Mouse (Mus musculus) heart, postnatal 0 days (tissue): ENCODE measurements around the gene Foxred2. TPM values are rescaled to one million over a fixed set of nuclear protein-coding genes. Genes with fewer than 3 reads are reported as not detected.
A peak's percentile ranks its signal among the peaks of the same experiment; 100 is the strongest.

Experiments
- ATAC-seq: fragments of 200-750 bp; cut with Nextera tagmentation; 2 replicates; pipeline ENCODE4 v1.8.0; 2017; ENCODE audit warnings: low read depth, moderate number of reproducible peaks, moderate library complexity; ENCODE audit not compliant: insufficient read depth
- DNase-seq: peaks from one replicate; pipeline ENCODE4 v3.0.0-alpha.2; 2016; ENCODE audit warnings: low spot score
- H3K27ac ChIP-seq: fragments of 300-500 bp; sonication (generic); 2 replicates; pipeline ENCODE4 v1.5.1; 2014; ENCODE audit warnings: low read depth, mild to moderate bottlenecking
- H3K27me3 ChIP-seq: fragments of 300-500 bp; sonication (generic); 2 replicates; pipeline ENCODE4 v1.6.1; 2014; ENCODE audit warnings: low read length, mixed read lengths; ENCODE audit not compliant: control insufficient read depth, insufficient read depth
- H3K36me3 ChIP-seq: fragments of 300-500 bp; sonication (generic); replicated peaks from 2 replicates; pipeline ENCODE4 v1.6.1; 2014; ENCODE audit warnings: low read length, mixed read lengths; ENCODE audit not compliant: control insufficient read depth, insufficient read depth
- H3K4me1 ChIP-seq: fragments of 300-500 bp; sonication (generic); 2 replicates; pipeline ENCODE4 v1.6.1; 2014; ENCODE audit warnings: antibody characterized with exemption; ENCODE audit not compliant: control insufficient read depth, insufficient read depth
- H3K4me2 ChIP-seq: fragments of 300-500 bp; sonication (generic); 2 replicates; pipeline ENCODE4 v1.6.1; 2014; ENCODE audit warnings: low read depth, mild to moderate bottlenecking, low read length, moderate library complexity
- H3K4me3 ChIP-seq: fragments of 300-500 bp; sonication (generic); 2 replicates; pipeline ENCODE4 v1.5.1; 2014; ENCODE audit warnings: low read depth, low read length
- H3K9ac ChIP-seq: fragments of 300-500 bp; sonication (generic); replicated peaks from 2 replicates; pipeline ENCODE4 v1.6.1; 2014; ENCODE audit warnings: low read depth, low read length, mixed read lengths
- H3K9me3 ChIP-seq: fragments of 300-500 bp; sonication (generic); replicated peaks from 2 replicates; pipeline ENCODE4 v1.6.1; 2016; ENCODE audit warnings: low read length; ENCODE audit not compliant: control insufficient read depth
- CTCF ChIP-seq: IDR thresholded peaks from 2 replicates; pipeline ENCODE4 v1.5.1; 2016; ENCODE audit warnings: antibody characterized with exemption, control low read depth, low read depth
- EP300 ChIP-seq: IDR thresholded peaks from 2 replicates; pipeline ENCODE4 v1.6.1; 2016; ENCODE audit warnings: antibody characterized with exemption, low read depth
- WGBS: fragments of 180-500 bp; shearing (Covaris S2); extraction: QIAGEN DNeasy Blood & Tissue Kit; methylation state at CpG from one replicate; pipeline ENCODE4 v1.1.7; 2014; 5-methylcytosine and 5-hydroxymethylcytosine counted together
- polyA plus RNA-seq: library from polyadenylated mRNA; unstranded; fragments of >200 nt; fragmentation: Nextera tagmentation; extraction: Ambion mirVana; gene quantifications from 2 replicates; pipeline ENCODE4 v1.2.1, GENCODE M21; 2015
- total RNA-seq: library from RNA; depleted of rRNA; stranded (reverse); fragments of >200 nt; gene quantifications from 2 replicates; pipeline ENCODE4 v1.2.3, GENCODE M21; 2014; ENCODE audit warnings: low replicate concordance

Gene Foxred2
- total and polyA plus RNA-seq, 2 experiments from 2014 or later = 0.16 to 1.0 TPM

DNA sequence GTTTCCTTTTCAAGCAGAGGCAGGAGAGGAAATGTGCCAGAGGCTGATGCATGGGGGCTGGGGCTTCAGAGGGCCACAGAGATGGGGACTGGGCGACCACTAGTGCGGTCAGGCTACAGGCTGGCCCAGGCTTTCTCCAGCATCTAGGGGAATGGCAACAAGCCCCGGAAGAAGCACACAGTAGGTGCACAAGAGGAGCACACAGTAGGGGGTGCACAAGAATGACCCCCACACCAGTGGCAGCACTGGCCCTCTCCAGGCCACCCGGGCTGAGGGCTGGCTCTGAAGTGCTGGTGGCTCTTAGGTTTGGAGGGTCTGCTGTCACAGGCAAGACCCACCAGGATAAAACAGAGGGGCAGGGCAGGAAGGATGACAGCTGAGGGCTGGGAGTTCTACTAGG lies 41.2 kb downstream of the Foxred2 start:
- no peaks in the 10 kb centered on the region for H3K9me3 ChIP-seq
- peaks cover 9% of the 10 kb centered on the region for H3K4me1 ChIP-seq
- no peak overlapping the region for H3K27ac ChIP-seq
- no peaks in the 10 kb centered on the region for H3K27me3 ChIP-seq
- TF ChIP-seq CTCF (no peak), EP300 (no peak)
- no peak overlapping the region for H3K4me2 ChIP-seq
- peaks cover 53% of the 10 kb centered on the region for H3K36me3 ChIP-seq
- WGBS = 99% methylated on average over 4 of the region's 4 CpGs
- ATAC-seq (no peak), DNase-seq (no peak)
- H3K4me3 ChIP-seq = no peak overlapping the region
- H3K9ac ChIP-seq = no peak overlapping the region

- Histone ChIP-seq H3K9ac (no peak overlapping the region), H3K36me3 (peaks cover 49% of the 10 kb centered on the region), H3K4me3 (no peak overlapping the region), H3K9me3 (no peaks in the 10 kb centered on the region), H3K27ac (no peak overlapping the region), H3K4me1 (peaks cover 9% of the 10 kb centered on the region), H3K27me3 (no peaks in the 10 kb centered on the region), H3K4me2 (no peak overlapping the region)
- WGBS = 89% methylated on average over 3 of the region's 3 CpGs
- ATAC-seq (no peak), DNase-seq (no peak)
- no peak for TF ChIP-seq CTCF
- no peak for TF ChIP-seq EP300
Observed at GRCm38 (mm10) chr15:77914507-77914906, 42.0 kb downstream of the Foxred2 start.

DNA sequence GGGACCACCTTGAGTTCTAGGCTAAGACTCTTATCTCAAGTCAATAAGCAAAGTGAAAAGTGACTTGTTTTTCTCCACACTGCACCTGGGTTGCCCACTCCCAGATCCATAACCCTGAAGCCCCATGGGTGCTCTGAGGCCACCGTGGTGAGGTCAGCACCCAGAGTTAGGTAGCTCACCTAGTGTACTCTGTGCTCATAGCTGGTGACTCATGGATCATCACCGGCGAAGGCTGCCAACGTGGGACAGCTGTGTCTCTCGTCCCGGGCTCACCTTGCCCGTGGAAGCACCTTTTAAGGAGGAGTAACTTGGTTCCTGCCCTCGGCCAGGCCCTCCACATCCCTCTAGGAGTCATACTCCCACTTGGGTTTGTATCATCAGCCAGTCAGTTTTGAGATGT lies 43.5 kb downstream of the Foxred2 start:
- no peak overlapping the region for H3K4me2 ChIP-seq
- H3K27me3 ChIP-seq = no peaks in the 10 kb centered on the region
- no peak for TF ChIP-seq EP300
- TF ChIP-seq CTCF = no peak
- peaks cover 9% of the 10 kb centered on the region for H3K4me1 ChIP-seq
- no peaks in the 10 kb centered on the region for H3K9me3 ChIP-seq
- 65% methylated on average over 8 of the region's 8 CpGs for WGBS
- ATAC-seq = no peak
- H3K4me3 ChIP-seq = no peak overlapping the region
- no peak for DNase-seq
- peaks cover 35% of the 10 kb centered on the region for H3K36me3 ChIP-seq
- peak overlapping the region; percentile 65; the same call in 1 of the 2 replicates for H3K27ac ChIP-seq
- no peak overlapping the region; the same call in 1 of the 2 replicates for H3K9ac ChIP-seq

DNA sequence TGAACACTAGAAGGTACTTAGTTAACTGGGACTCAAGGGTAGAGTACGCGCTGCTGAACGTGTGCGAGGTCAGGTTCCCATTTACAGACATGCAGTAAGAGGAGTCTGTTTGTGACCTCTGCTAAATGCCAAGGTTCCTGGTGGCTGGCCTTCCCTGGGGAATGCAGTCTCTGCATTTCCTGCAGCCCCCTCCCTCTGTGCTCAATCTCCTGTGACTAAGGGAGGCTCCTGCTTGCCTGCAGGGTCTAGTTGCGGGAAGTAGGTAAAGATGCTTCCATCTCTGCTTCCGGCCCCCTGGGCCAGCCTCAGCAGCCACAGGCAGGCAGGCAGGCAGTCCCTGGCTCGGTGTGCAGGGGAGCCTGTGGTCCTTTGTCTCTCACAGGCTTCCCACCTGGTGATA lies 43.9 kb downstream of the Foxred2 start:
- Histone ChIP-seq H3K9ac (no peak overlapping the region; the same call in 1 of the 2 replicates), H3K4me3 (no peak overlapping the region), H3K36me3 (peaks cover 31% of the 10 kb centered on the region), H3K27ac (peak overlapping the region; percentile 65), H3K27me3 (no peaks in the 10 kb centered on the region), H3K4me2 (no peak overlapping the region), H3K9me3 (no peaks in the 10 kb centered on the region), H3K4me1 (peaks cover 9% of the 10 kb centered on the region)
- DNase-seq = no peak
- TF ChIP-seq CTCF = no peak
- no peak for TF ChIP-seq EP300
- no peak for ATAC-seq
- WGBS = 37% methylated on average over 7 of the region's 7 CpGs

GRCm38 (mm10) chr15:77912048-77912447 lies 44.5 kb downstream of the Foxred2 start:
- no peak for TF ChIP-seq CTCF
- TF ChIP-seq EP300 = no peak
- Histone ChIP-seq H3K4me1 (peaks cover 9% of the 10 kb centered on the region), H3K4me2 (no peak overlapping the region), H3K27me3 (no peaks in the 10 kb centered on the region), H3K9me3 (no peaks in the 10 kb centered on the region), H3K9ac (no peak overlapping the region), H3K4me3 (no peak overlapping the region), H3K36me3 (peaks cover 30% of the 10 kb centered on the region), H3K27ac (peak overlapping the region; percentile 65)
- no peak for DNase-seq
- ATAC-seq = 0 out of 2 replicates have a peak, but pooled peaks have one; percentile 9
- 58% methylated on average over 5 of the region's 5 CpGs for WGBS

- DNase-seq = peak; percentile 69
- TF ChIP-seq EP300 = no peak
- TF ChIP-seq CTCF = no peak
- peak overlapping the region; percentile 53; the same call in 1 of the 2 replicates for H3K27ac ChIP-seq
- no peaks in the 10 kb centered on the region for H3K27me3 ChIP-seq
- no peak overlapping the region for H3K9ac ChIP-seq
- H3K36me3 ChIP-seq = peaks cover 23% of the 10 kb centered on the region
- no peaks in the 10 kb centered on the region for H3K9me3 ChIP-seq
- 13% methylated on average over 2 of the region's 2 CpGs for WGBS
- H3K4me3 ChIP-seq = no peak overlapping the region
- peaks cover 9% of the 10 kb centered on the region for H3K4me1 ChIP-seq
- no peak overlapping the region for H3K4me2 ChIP-seq
- peak; percentile 77 for ATAC-seq
Observed at GRCm38 (mm10) chr15:77911065-77911464, 45.5 kb downstream of the Foxred2 start.
